Mouse (Mus musculus) macrophage (primary cell): ENCODE data around the gene Atp1a2. TPM values are rescaled to one million over a fixed set of nuclear protein-coding genes. Genes with fewer than 3 reads are reported as not detected.
"Not testable (repeated sequence)": the region's sequence is repeated elsewhere in the genome, so short reads cannot be mapped to it uniquely, and the experiment has no call there.

Experiments used
- H3K27ac ChIP-seq: fragments of 350-480 bp; formaldehyde crosslinking; 2 replicates; pipeline ENCODE4 v1.9.0; 2021
- H3K36me3 ChIP-seq: fragments of 350-480 bp; formaldehyde crosslinking; 2 replicates; pipeline ENCODE4 v1.9.0; 2021; ENCODE audit errors: inconsistent target
- H3K4me3 ChIP-seq: fragments of 350-480 bp; formaldehyde crosslinking; 2 replicates; pipeline ENCODE4 v1.9.0; 2021; ENCODE audit errors: inconsistent target
- H3K79me2 ChIP-seq: fragments of 350-480 bp; formaldehyde crosslinking; 2 replicates; pipeline ENCODE4 v1.9.0; 2021; ENCODE audit errors: inconsistent target
- WGBS: methylation state at CpG from one replicate; pipeline ENCODE4 v1.1.7; 2026; ENCODE audit warnings: inconsistent platforms; ENCODE audit not compliant: missing documents; 5-methylcytosine and 5-hydroxymethylcytosine counted together
- polyA plus RNA-seq: library from polyadenylated mRNA; stranded (reverse); fragments of 250-400 nt; gene quantifications from 3 replicates; pipeline ENCODE4 v1.2.4, GENCODE M21; 2018; ENCODE audit warnings: inconsistent platforms

Atp1a2 gene
- polyA plus RNA-seq, 1 experiment from 2014 or later, result not detected

GRCm38 (mm10) chr1:172281522-172282254, 16.2 kb downstream of the Atp1a2 start:
- no peaks in the 10 kb centered on the region for H3K79me2 ChIP-seq
- 84% methylated on average over 10 of the region's 10 CpGs for WGBS

GRCm38 (mm10) chr1:172279768-172280509, 17.9 kb downstream of the Atp1a2 start:
- Histone ChIP-seq H3K36me3 (no peaks in the 10 kb centered on the region), H3K79me2 (no peaks in the 10 kb centered on the region), H3K4me3 (no peak overlapping the region), H3K27ac (no peak overlapping the region)
- 88% methylated on average over 15 of the region's 16 CpGs for WGBS

More at GRCm38 (mm10) chr1:172281522-172282254, 16.2 kb downstream of the Atp1a2 start:
- H3K36me3 ChIP-seq, result no peaks in the 10 kb centered on the region
- no peak overlapping the region for H3K27ac ChIP-seq
- no peak overlapping the region for H3K4me3 ChIP-seq

- Histone ChIP-seq H3K79me2 (no peaks in the 10 kb centered on the region), H3K4me3 (no peak overlapping the region), H3K27ac (no peak overlapping the region), H3K36me3 (no peaks in the 10 kb centered on the region)
- WGBS, result 92% methylated on average over 13 of the region's 13 CpGs
These were observed 19.5 kb downstream of the Atp1a2 start for GRCm38 (mm10) chr1:172278328-172278727.

- 4% methylated on average over 3 of the region's 3 CpGs for WGBS
- H3K4me3 ChIP-seq, result no peak overlapping the region
- peak overlapping the region; percentile 24 for H3K27ac ChIP-seq
- H3K36me3 ChIP-seq, result no peaks in the 10 kb centered on the region
- H3K79me2 ChIP-seq, result no peaks in the 10 kb centered on the region
These were observed 20.7 kb downstream of the Atp1a2 start for GRCm38 (mm10) chr1:172277172-172277571.

- 98% methylated on average over 5 of the region's 5 CpGs for WGBS
These were observed 23.3 kb downstream of the Atp1a2 start for GRCm38 (mm10) chr1:172274547-172274946.

GRCm38 (mm10) chr1:172274116-172274515, 23.7 kb downstream of the Atp1a2 start:
- H3K36me3 ChIP-seq, result no peaks in the 10 kb centered on the region
- no peak overlapping the region for H3K4me3 ChIP-seq
- no peak overlapping the region for H3K27ac ChIP-seq
- H3K79me2 ChIP-seq, result no peaks in the 10 kb centered on the region
- WGBS, result 95% methylated on average over 4 of the region's 5 CpGs

More at GRCm38 (mm10) chr1:172274547-172274946, 23.3 kb downstream of the Atp1a2 start:
- Histone ChIP-seq H3K4me3 (no peak overlapping the region), H3K36me3 (no peaks in the 10 kb centered on the region), H3K79me2 (no peaks in the 10 kb centered on the region), H3K27ac (no peak overlapping the region)

GRCm38 (mm10) chr1:172273386-172273785, 24.5 kb downstream of the Atp1a2 start:
- no peaks in the 10 kb centered on the region for H3K36me3 ChIP-seq
- WGBS, result 79% methylated on average over 6 of the region's 6 CpGs
- no peak overlapping the region for H3K27ac ChIP-seq
- H3K4me3 ChIP-seq, result no peak overlapping the region
- no peaks in the 10 kb centered on the region for H3K79me2 ChIP-seq

- Histone ChIP-seq H3K36me3 (no peaks in the 10 kb centered on the region), H3K4me3 (no peak overlapping the region), H3K27ac (no peak overlapping the region), H3K79me2 (no peaks in the 10 kb centered on the region)
- WGBS, result 94% methylated on average over 10 of the region's 10 CpGs
These were observed 26.1 kb downstream of the Atp1a2 start for GRCm38 (mm10) chr1:172271765-172272164.

GRCm38 (mm10) chr1:172271208-172271607, 26.7 kb downstream of the Atp1a2 start:
- no peak overlapping the region for H3K27ac ChIP-seq
- no peaks in the 10 kb centered on the region for H3K36me3 ChIP-seq
- no peaks in the 10 kb centered on the region for H3K79me2 ChIP-seq
- H3K4me3 ChIP-seq, result no peak overlapping the region
- 100% methylated on average over 3 of the region's 3 CpGs for WGBS

- Histone ChIP-seq H3K4me3 (no peak within 1 kb of the TSS), H3K27ac (no peak within 1 kb of the TSS), H3K79me2 (no peaks in the 10 kb centered on the region), H3K36me3 (no peaks in the 10 kb centered on the region)
- WGBS, result 86% methylated on average over 8 of the region's 8 CpGs
These were observed 36.3 kb downstream of the Atp1a2 start, which contains the start of gene Igsf8 for GRCm38 (mm10) chr1:172261477-172262078. Gene Igsf8, plus strand, starts transcription at chr1:172261641.

GRCm38 (mm10) chr1:172258314-172258713, 39.5 kb downstream of the Atp1a2 start, which contains the start of gene Atp1a4:
Gene Atp1a4, minus strand, starts transcription at chr1:172258414.
- 93% methylated on average over 4 of the region's 6 CpGs for WGBS
- no peak within 1 kb of the TSS for H3K4me3 ChIP-seq
- no peak within 1 kb of the TSS for H3K27ac ChIP-seq
- H3K79me2 ChIP-seq, result no peaks in the 10 kb centered on the region
- H3K36me3 ChIP-seq, result no peaks in the 10 kb centered on the region

GRCm38 (mm10) chr1:172247679-172248078, 50.2 kb downstream of the Atp1a2 start:
- H3K79me2 ChIP-seq, result no peaks in the 10 kb centered on the region
- no peak overlapping the region for H3K4me3 ChIP-seq
- no peaks in the 10 kb centered on the region for H3K36me3 ChIP-seq
- 26% methylated on average over 2 of the region's 2 CpGs for WGBS
- no peak overlapping the region for H3K27ac ChIP-seq

GRCm38 (mm10) chr1:172247216-172247615, 50.6 kb downstream of the Atp1a2 start:
- no peaks in the 10 kb centered on the region for H3K36me3 ChIP-seq
- H3K79me2 ChIP-seq, result no peaks in the 10 kb centered on the region
- H3K27ac ChIP-seq, result no peak overlapping the region
- no peak overlapping the region for H3K4me3 ChIP-seq
- 76% methylated on average over 4 of the region's 4 CpGs for WGBS

- not testable (repeated sequence) for H3K79me2 ChIP-seq, H3K36me3 ChIP-seq, H3K4me3 ChIP-seq, H3K27ac ChIP-seq
- 63% methylated on average over 21 of the region's 23 CpGs for WGBS
These were observed 53.2 kb downstream of the Atp1a2 start for GRCm38 (mm10) chr1:172244645-172245044.
